Mouse (Mus musculus): ENCODE measurements around the gene Cdkl4.

Cdkl4 gene

DNA sequence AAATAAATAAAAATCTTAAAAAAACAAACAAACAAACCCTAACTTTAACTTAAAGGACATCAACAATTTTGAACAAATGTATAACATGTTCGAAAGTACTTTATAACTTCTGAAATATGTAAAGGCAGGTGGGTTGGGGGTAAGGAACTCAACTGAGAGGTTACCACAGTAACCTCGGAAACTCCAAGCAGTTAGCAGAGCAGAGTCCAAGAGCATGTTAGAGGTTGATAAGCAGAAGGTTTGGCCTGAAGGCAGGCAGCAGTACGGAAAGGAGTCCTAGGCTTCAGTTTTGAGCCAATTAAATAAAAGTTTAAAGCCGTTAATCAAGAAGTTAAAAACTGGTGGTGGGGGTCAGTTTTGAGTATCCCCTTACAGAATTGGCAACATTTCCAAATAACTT lies 101.1 kb downstream of the Cdkl4 start:
- no peak for DNase-seq
